Mouse (Mus musculus) embryo, embryonic 11 days (tissue): Measurements from ENCODE around the gene Ifna2.
A peak's percentile ranks its signal among the peaks of the same experiment; 100 is the strongest.

Experiments used
- DNase-seq: peaks from one replicate; pipeline ENCODE4 v3.0.0-alpha.2; 2015

Gene Ifna2

DNA sequence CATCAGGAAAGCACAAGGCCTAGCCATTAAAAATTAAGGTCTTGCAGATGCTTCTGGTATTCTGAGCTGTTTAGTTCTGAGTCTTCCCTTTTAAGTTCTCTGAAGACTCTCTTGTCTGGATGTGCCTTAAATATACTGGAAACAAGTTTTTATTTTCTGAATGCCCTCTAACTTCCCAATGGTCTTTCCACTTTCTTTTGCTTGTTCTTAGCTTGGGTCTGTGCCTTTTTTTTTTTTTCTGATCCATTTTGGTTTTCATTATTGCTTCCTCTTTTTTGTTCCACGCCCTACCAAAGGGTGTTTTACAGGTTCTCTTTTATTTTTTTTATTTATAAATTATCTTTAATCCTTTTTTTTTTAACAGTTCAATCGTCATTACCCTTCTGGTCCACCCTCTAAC is 39.4 kb downstream of the Ifna2 start, which contains the start of gene Ifna13:
Gene Ifna13 (minus strand): TSS at position 101 of the 400 bp plus-strand sequence.
- no peak for DNase-seq

DNA sequence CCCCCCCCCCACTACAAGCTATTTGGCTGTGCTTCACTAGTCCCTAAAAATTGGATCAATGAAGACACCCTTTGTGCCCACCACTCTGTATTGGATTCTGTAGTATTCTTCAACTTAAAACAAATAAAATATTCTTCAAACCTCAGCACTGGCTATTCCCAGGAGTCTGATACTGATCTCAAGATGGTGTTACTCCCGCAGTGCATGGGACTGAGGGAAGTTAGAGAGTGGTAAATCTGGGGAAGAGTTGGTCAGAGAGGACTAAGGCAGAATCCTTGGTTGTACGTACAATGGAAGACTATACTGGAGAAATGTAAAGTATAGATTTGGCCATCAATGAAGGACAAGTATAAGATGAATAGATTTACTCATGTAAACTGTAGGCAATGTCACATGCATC is 41.2 kb downstream of the Ifna2 start:
- peak; percentile 16 for DNase-seq

- DNase-seq = peak; percentile 100
Observed at GRCm38 (mm10) chr4:88641077-88641831, 42.5 kb downstream of the Ifna2 start.

DNA sequence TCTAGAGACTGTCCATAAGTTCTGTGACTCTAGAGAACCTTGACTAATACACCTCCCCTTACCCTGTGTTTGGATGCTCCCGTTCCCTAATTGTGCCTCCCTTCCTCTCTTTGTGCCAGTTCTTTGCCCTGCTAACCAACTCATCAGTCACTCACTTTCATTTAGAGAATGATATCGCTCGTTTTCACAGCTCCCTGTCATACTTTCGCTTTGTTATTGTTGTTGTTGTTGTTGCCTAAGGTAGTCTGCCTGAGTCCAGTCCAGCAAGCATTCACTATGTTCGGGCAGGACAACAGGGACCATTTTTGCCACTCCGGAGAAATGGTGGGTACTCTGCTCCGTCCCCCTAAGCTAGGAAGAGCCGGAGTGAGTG is 43.0 kb downstream of the Ifna2 start:
- no peak for DNase-seq

- no peak for DNase-seq
Observed at GRCm38 (mm10) chr4:88634311-88634710, 49.4 kb downstream of the Ifna2 start, which contains the start of gene C87499. Gene C87499 (minus strand): TSS chr4:88634411.
